Mouse (Mus musculus) leukemia stem cell, adult 10-12 weeks (primary cell): ENCODE measurements around the gene Calr3. TPM values are rescaled to one million over a fixed set of nuclear protein-coding genes. Genes with fewer than 3 reads are reported as not detected.

Source experiments
- polyA plus RNA-seq: library from polyadenylated mRNA; stranded (reverse); fragments of >175 nt; gene quantifications from 2 replicates; pipeline ENCODE4 v1.2.3, GENCODE M21; 2012; ENCODE audit warnings: low replicate concordance

The Calr3 gene
- not detected in 2 replicates for polyA plus RNA-seq

DNA sequence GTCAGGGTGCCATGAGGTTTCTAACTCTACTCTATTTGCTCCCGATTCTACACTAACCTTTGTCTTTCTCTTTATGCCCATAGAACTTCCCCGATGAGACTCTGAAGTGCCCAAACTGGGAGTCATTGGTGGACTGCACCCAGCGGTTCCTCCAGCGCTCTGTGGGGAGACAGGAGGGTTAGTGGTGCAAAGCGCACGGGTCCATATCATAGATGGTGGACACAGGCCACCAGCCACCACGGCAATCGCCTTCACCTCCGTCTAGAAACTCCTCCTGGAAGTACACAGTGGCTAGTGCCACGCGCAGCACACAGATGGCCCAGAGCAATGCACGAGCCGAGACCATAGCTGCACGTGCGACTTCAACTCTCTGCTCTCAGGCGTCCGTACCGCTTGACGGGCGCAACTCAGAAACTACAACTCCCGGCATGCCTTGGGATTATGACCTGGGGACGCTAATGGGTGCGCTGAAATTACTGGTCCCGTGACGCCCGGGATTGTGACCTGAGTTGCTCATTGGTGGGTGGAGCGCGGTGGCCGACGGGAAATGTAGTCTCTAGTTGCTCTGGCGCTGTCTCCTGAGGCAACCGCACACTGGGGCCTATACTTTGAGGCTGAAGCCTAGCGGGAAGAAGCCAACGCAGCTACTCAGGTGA lies at the start of gene Calr3, which contains the start of gene 1700030K09Rik:
Gene Calr3, minus strand, starts transcription at position 533 of the 656 bp plus-strand sequence.
Gene 1700030K09Rik, plus strand, starts transcription at position 543 of the 656 bp plus-strand sequence.

DNA sequence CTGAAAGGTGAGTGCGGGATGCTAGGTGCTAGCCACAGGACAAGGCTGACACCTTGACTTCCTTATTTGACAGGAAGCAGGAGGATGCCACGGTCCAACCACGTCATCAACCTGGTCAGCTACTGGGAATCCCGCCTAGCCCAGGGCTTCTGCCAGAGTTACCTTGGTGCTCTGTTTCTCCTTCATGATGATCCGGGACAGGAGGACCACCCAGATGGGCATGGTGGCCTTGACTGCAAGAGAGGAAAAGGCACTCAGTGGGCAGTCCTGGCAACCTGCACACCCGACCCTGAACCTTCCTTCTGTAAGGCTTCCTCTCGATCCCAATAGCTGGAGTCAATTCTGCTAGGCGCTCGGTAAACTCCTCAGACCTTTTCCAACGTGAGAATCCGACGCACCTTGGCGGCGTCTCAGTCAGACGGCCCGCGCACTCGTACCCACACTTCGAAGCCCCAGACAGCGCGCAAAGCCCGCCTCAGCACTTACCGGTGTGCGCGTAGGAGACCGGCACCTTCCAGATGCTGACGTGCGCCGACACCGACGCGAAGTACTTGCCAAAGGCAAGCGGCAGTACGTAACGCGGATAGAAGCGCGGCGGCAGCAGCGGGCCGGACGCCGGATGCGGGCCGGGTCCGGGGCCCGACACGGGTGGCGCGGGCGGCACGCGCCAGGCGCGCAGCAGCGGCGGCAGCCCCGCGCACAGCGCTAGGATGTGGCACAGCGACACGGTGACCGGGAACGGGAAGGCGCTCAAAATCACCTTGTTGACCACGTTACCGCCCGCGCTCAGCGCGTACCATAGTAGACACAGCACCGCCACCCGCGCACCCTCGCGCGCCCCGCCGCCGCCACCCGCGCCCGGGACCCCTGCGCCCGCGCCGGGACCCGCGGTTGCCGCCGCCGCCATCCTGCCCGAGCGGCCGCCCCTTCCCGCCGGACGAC lies 48.3 kb upstream of the Calr3 start, which contains the start of gene Slc35e1:
Gene Slc35e1, minus strand, starts transcription at position 935 of the 942 bp plus-strand sequence.

DNA sequence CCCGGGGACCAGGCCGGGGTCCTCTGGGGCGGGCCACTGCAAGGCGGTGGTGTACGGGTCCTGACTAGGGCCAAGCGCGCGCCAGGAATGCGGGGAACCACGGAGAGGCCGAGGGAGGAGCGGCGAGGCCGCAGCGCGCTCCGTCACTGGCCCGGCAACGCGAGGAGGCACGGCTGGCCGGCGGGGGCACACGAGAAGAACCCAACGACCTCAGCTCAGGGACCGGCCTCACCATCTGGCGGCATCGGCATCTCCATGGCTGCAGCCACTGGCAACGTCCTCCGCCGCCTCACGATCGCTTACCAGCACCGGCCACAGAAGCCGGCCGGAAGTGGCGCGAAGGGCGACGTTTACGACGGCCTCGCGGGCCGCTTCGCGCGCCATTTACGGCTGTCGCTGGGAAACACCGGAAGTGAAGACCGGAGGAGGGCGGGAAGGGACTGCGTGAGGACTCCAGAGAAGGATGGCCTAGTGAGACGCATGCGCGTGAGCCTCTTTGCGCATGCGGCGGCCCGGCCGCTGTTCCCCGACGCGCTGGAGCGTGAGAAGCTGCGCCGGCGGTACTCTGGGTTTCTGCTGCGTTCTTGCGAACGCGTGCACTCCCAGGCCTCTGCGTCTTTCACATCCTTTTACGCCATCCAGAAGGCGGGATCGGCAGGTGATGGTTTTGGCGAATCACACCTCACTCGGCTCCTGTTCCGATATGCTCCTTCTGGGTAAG lies 31.3 kb upstream of the Calr3 start, which contains the start of gene Cherp:
Gene Cherp, minus strand, starts transcription at position 401 of the 721 bp plus-strand sequence.

DNA sequence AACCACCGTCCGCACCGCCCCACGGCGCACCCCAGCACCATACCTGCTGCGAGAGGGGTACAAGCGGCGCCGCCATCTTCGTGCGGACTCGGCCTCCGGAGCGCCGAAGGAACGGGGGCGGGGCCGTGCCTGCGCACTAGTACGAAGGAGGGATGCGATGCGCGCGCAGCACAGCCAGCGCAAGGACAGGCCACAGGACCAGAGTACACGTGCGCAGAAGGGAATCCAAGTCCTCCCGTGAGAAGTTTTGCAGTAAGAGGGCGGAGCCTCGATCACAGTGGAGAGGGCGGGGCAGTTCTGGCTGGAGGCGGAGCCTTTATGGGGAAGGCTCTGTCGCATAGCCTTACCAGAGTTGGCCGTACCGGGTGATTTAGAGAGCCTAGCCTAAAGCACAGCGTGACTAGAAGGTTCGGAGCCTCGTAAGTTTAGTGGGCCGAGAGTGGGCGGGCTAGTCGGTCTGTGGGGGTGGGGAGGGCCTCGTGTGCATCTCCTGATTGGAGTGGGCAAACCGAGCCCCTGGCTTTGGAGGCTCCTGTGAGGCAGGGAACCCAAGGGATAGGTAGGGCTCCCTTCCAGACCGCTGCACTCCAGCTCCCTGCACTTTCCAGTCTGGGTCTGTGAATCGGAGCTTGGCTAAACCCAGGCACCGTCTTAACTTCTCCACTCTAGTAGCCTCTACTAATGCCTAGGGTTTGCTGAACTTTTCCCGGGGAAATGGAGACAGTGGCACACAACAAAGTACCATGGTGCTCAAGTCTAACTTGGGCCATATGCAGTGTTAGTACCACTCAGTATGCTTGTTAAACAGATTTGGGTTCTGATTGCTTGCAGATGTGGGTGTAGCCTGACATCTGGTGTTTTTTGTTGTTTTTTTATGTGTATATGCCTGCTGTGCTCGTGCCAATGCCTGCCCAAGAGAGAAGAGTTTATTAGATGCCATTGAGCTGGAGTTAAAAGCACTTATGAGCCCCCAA lies 22.0 kb downstream of the Calr3 start, which contains the start of gene Eps15l1:
Gene Eps15l1, minus strand, starts transcription at position 99 of the 974 bp plus-strand sequence.

Other genes starting within 250 kb of the Calr3 start
- gene Cib3, start 231.0 kb downstream of the Calr3 start, polyA plus RNA-seq, result not detected in 2 replicates
- not detected in 2 replicates for gene Gm11034, start 230.2 kb downstream of the Calr3 start, polyA plus RNA-seq
- 18.2 and 24.8 TPM in 2 replicates for gene Fam32a, start 224.1 kb downstream of the Calr3 start, polyA plus RNA-seq
- gene Ap1m1, start 203.9 kb downstream of the Calr3 start, polyA plus RNA-seq, result 191 and 210 TPM in 2 replicates
- gene Gm10282, start 138.6 kb downstream of the Calr3 start, polyA plus RNA-seq, result 10.7 and 26.0 TPM in 2 replicates
- gene Klf2, start 124.8 kb downstream of the Calr3 start, polyA plus RNA-seq, result 116 and 306 TPM in 2 replicates
- 8.6 and 16.4 TPM in 2 replicates for gene Eps15l1, start 22.4 kb downstream of the Calr3 start, polyA plus RNA-seq
- gene 1700030K09Rik, start within 50 bp of the Calr3 start, polyA plus RNA-seq, result 1.0 and 3.1 TPM in 2 replicates
- gene Cherp, start 31.4 kb upstream of the Calr3 start, polyA plus RNA-seq, result 282 and 303 TPM in 2 replicates
- 9.3 and 19.8 TPM in 2 replicates for gene Slc35e1, start 48.7 kb upstream of the Calr3 start, polyA plus RNA-seq
- gene Med26, start 104.4 kb upstream of the Calr3 start, polyA plus RNA-seq, result 46.0 and 63.2 TPM in 2 replicates
- 17.2 and 34.2 TPM in 2 replicates for gene Smim7, start 127.2 kb upstream of the Calr3 start, polyA plus RNA-seq
- gene Tmem38a, start 128.2 kb upstream of the Calr3 start, polyA plus RNA-seq, result 1.1 TPM in 1 of 2 replicates, not detected in the other
- gene Nwd1, start 202.8 kb upstream of the Calr3 start, polyA plus RNA-seq, result 0.07 and 0.18 TPM in 2 replicates